Mouse (Mus musculus): Measurements from ENCODE around the gene Kif9. TPM values are rescaled to one million over a fixed set of nuclear protein-coding genes. Genes with fewer than 3 reads are reported as not detected.

The Kif9 gene
- total and polyA plus RNA-seq, 3 experiments, result 1.1 to 1.8 (median 1.8) TPM

GRCm38 (mm10) chr9:110460884-110461815 lies 15.6 kb upstream of the Kif9 start:
- no peak overlapping the region for H3K4me3 ChIP-seq (replicated peaks in 1 of 3; ENCODE audit: low read depth in 2 of 3, low read length in 2 of 3, poor library complexity in 1 of 3)
- dilution Hi-C loops (cut with MboI; ENCODE audit: extremely low pct_ligation_motif_present, extremely low pct_unique_long_range_greater_than_20kb, low sequenced_read_pairs), result no loop called here

DNA sequence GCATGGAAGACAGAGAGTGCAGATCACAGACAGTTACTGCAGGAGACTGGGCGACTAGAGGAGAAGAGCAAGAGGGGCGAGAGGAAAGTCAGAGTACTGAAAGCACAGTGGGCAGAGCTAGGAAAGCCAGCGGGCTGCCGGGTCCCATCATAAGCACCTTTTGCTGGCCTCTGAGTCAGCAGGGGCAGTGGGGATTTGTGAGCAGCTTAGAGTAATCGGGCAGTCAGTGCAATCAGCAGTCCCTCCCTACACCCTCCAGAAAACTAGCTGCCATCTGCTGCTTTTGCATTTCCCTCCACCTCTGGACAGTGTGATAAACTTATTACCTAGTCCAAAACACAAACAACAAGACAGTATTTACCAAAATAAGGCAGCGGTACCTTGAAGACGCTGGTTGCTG lies 14.4 kb upstream of the Kif9 start:
- in situ Hi-C loops (cut with MboI; ENCODE audit: low pct_ligation_motif_present, low pct_unique_long_range_greater_than_20kb, low sequenced_read_pairs) (no loop called here), dilution Hi-C loops (cut with MboI; ENCODE audit: extremely low pct_ligation_motif_present, extremely low pct_unique_long_range_greater_than_20kb, low sequenced_read_pairs) (no loop called here)
- Histone ChIP-seq H3K4me1 (ENCODE audit: control insufficient read depth in 1 of 2, insufficient read depth in 2 of 2) (peaks cover 31 to 60% of the 10 kb centered on the region in 2 experiments), H3K4me3 (replicated peaks in 1 of 3; ENCODE audit: low read depth in 2 of 3, low read length in 2 of 3, poor library complexity in 1 of 3) (no peak overlapping the region), H3K4me2 (ENCODE audit: insufficient read depth, low read depth, poor library complexity, severe bottlenecking) (no peak overlapping the region), H3K79me2 (replicated peaks; ENCODE audit: control insufficient read depth, extremely low read depth, insufficient read depth, poor library complexity, severe bottlenecking) (no peaks in the 10 kb centered on the region), H3K9me3 (replicated peaks; ENCODE audit: low read length) (peaks cover 1% of the 10 kb centered on the region), H3K27me3 (replicated peaks) (no peaks in the 10 kb centered on the region), H3K27ac (ENCODE audit: insufficient read depth, low read depth) (no peak overlapping the region), H3K36me3 (replicated peaks in 1 of 2; ENCODE audit: control insufficient read depth in 1 of 2, insufficient read depth in 1 of 2, low read length in 1 of 2) (peaks cover 0 to 19% of the 10 kb centered on the region in 2 experiments), H3K9ac (ENCODE audit: insufficient read depth, low read depth) (no peak overlapping the region)
- TF ChIP-seq USF2 (conservative IDR thresholded peaks at IDR 0.05; ENCODE audit: low read depth, low read length) (no peak), ZKSCAN1 (IDR thresholded peaks at IDR 0.05; ENCODE audit: borderline replicate concordance, low read depth, low read length) (no peak), HCFC1 (IDR thresholded peaks at IDR 0.05; ENCODE audit: low read depth, low read length) (no peak), NELFE (IDR thresholded peaks at IDR 0.05; ENCODE audit: low read depth, low read length) (no peak), ZNF384 (IDR thresholded peaks at IDR 0.05; ENCODE audit: low read depth, low read length) (no peak), ZMIZ1 (IDR thresholded peaks at IDR 0.05; ENCODE audit: low read depth, low read length) (no peak), CHD2 (IDR thresholded peaks at IDR 0.05; ENCODE audit: low read length) (no peak), TBP (conservative IDR thresholded peaks at IDR 0.05; ENCODE audit: low read depth, low read length) (no peak), E2F4 (IDR thresholded peaks at IDR 0.05; ENCODE audit: insufficient replicate concordance, low read depth, low read length) (no peak), ETS1 (conservative IDR thresholded peaks at IDR 0.05; ENCODE audit: low read depth, low read length) (no peak), POLR2A (IDR thresholded peaks at IDR 0.05; ENCODE audit: low read depth, low read length) (no peak), GABPA (IDR thresholded peaks at IDR 0.05; ENCODE audit: insufficient replicate concordance, low read depth, low read length) (no peak), USF1 (IDR thresholded peaks at IDR 0.05; ENCODE audit: low read depth, low read length) (no peak), ZC3H11A (IDR thresholded peaks at IDR 0.05; ENCODE audit: low read depth, low read length) (no peak), MXI1 (IDR thresholded peaks at IDR 0.05; ENCODE audit: low read depth, low read length) (no peak), TCF12 (IDR thresholded peaks at IDR 0.05; ENCODE audit: low read depth, low read length) (no peak), MEF2A (IDR thresholded peaks at IDR 0.05; ENCODE audit: borderline replicate concordance, low read depth, low read length) (no peak), IRF4 (IDR thresholded peaks at IDR 0.05; ENCODE audit: low read depth, low read length) (no peak), JUN (IDR thresholded peaks at IDR 0.05; ENCODE audit: insufficient read depth, low read depth, low read length) (no peak)
- DNase-seq (ENCODE audit: extremely low read depth), result no peak

More at GRCm38 (mm10) chr9:110460884-110461815, 15.6 kb upstream of the Kif9 start:
- in situ Hi-C loops (cut with MboI; ENCODE audit: low pct_ligation_motif_present, low pct_unique_long_range_greater_than_20kb, low sequenced_read_pairs), result no loop called here
- H3K4me2 ChIP-seq (ENCODE audit: insufficient read depth, low read depth, poor library complexity, severe bottlenecking), result no peak overlapping the region
- TF ChIP-seq EP300 (IDR thresholded peaks at IDR 0.05; ENCODE audit: low read length), result no peak
- no peak for TF ChIP-seq ZKSCAN1 (IDR thresholded peaks at IDR 0.05; ENCODE audit: borderline replicate concordance, low read depth, low read length)
- no peak for TF ChIP-seq MAX (IDR thresholded peaks at IDR 0.05; ENCODE audit: low read length)
- no peak for TF ChIP-seq USF1 (IDR thresholded peaks at IDR 0.05; ENCODE audit: low read depth, low read length)
- TF ChIP-seq BHLHE40 (IDR thresholded peaks at IDR 0.05; ENCODE audit: low read depth, low read length), result no peak
- TF ChIP-seq ETS1 (conservative IDR thresholded peaks at IDR 0.05; ENCODE audit: low read depth, low read length), result no peak
- TF ChIP-seq POLR2AphosphoS2 (IDR thresholded peaks at IDR 0.05; ENCODE audit: low read depth, low read length), result no peak
- TF ChIP-seq ZC3H11A (IDR thresholded peaks at IDR 0.05; ENCODE audit: low read depth, low read length), result no peak
- TF ChIP-seq TBP (conservative IDR thresholded peaks at IDR 0.05; ENCODE audit: low read depth, low read length), result no peak
- TF ChIP-seq TCF12 (IDR thresholded peaks at IDR 0.05; ENCODE audit: low read depth, low read length), result no peak
- TF ChIP-seq CHD2 (IDR thresholded peaks at IDR 0.05; ENCODE audit: low read length), result no peak
- no peak for TF ChIP-seq SIN3A (IDR thresholded peaks at IDR 0.05; ENCODE audit: low read length)
- no peaks in the 10 kb centered on the region for H3K27me3 ChIP-seq (replicated peaks)
- DNase-seq (ENCODE audit: extremely low read depth), result no peak
- no peak overlapping the region for H3K27ac ChIP-seq (ENCODE audit: insufficient read depth, low read depth)
- no peaks in the 10 kb centered on the region for H3K79me2 ChIP-seq (replicated peaks; ENCODE audit: control insufficient read depth, extremely low read depth, insufficient read depth, poor library complexity, severe bottlenecking)
- H3K4me1 ChIP-seq (ENCODE audit: control insufficient read depth in 1 of 2, insufficient read depth in 2 of 2), result peaks cover 32 to 66% of the 10 kb centered on the region in 2 experiments
- H3K36me3 ChIP-seq (replicated peaks in 1 of 2; ENCODE audit: control insufficient read depth in 1 of 2, insufficient read depth in 1 of 2, low read length in 1 of 2), result peaks cover 0 to 16% of the 10 kb centered on the region in 2 experiments
- H3K9me3 ChIP-seq (replicated peaks; ENCODE audit: low read length), result no peaks in the 10 kb centered on the region
- H3K9ac ChIP-seq (ENCODE audit: insufficient read depth, low read depth), result no peak overlapping the region

Measured in CH12.LX (cell line).